Mouse (Mus musculus): ENCODE results near the gene Itgb3bp.

Gene Itgb3bp

GRCm38 (mm10) chr4:99931807-99932206 lies 2.2 kb upstream of the Itgb3bp start:
- no peak for DNase-seq

DNA sequence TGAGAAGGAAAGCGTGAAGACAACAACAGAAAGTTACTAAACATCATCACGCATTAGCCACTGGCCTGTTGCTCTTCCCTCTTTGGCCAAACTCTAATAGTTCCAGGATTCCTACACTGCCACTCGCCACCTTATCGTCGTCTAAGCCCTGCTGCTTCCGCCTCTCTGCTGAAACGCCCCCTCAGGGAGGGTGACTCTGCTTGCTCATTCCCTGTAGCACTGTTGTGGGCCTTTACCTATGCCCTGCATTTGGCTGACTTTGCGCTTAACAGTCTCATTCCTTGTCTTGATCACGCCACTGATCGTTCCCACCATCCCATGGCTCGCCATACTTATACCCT lies 1.6 kb upstream of the Itgb3bp start:
- no peak for DNase-seq

- no peak for DNase-seq
Measured at GRCm38 (mm10) chr4:99930518-99931239, 1.1 kb upstream of the Itgb3bp start.

- peak in 1 of 2 experiments; percentile 72 for DNase-seq
Measured at GRCm38 (mm10) chr4:99929149-99929612, 432 bp downstream of the Itgb3bp start, which contains the start of gene Pgm1. TSS of gene Pgm1 (plus strand) at chr4:99929414.

DNA sequence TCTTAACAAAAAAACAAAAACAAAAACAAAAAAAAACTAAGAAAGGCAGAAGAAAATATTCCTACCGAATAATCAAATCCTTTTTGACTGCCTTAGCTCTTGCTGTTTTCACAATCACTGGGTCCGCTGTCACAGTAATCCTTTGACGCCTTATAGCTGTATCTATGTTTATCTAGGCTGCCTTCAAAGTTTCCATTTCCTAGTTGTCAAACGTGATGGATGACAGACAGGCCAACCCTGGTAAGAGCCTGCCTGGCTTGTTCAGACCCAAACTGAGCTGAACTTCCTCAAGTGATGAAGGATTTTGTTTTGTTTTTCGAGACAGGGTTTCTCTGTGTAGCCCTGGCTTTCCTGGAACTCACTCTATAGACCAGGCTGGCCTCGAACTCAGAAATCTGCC lies 1.1 kb downstream of the Itgb3bp start:
- no peak for DNase-seq

GRCm38 (mm10) chr4:99926380-99926779 lies 3.2 kb downstream of the Itgb3bp start:
- DNase-seq: no peak

GRCm38 (mm10) chr4:99913894-99914451 lies 15.6 kb downstream of the Itgb3bp start:
- no peak for DNase-seq

DNA sequence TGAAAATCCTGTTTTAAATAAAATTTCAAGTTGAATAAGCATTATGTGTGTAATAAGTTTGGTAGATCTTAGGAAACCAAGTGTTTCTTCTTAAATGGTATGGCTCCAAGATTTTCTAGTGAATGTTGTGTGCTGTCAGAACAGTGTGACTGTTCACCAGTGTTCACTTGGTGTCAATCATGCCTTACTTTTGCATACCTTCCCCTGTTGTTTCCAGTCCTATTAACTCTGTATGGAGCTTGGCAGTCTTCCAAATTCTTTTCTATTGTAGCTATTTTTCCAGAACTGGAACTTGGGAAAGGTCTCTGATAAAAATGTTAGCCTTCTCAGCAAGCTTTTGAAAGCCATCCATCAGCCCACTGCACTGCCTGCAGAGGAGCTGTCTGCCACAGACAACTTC lies 47.2 kb downstream of the Itgb3bp start:
- DNase-seq: no peak

- DNase-seq: no peak
Measured at GRCm38 (mm10) chr4:99881882-99882281, 47.7 kb downstream of the Itgb3bp start.

GRCm38 (mm10) chr4:99829094-99830073 lies 100.2 kb downstream of the Itgb3bp start, which contains the start of gene Efcab7:
TSS of gene Efcab7 (plus strand) at chr4:99829198.
- peak; percentile 79 to 84 for DNase-seq

- DNase-seq: no peak
Measured at GRCm38 (mm10) chr4:99828739-99829093, 100.9 kb downstream of the Itgb3bp start.

DNA sequence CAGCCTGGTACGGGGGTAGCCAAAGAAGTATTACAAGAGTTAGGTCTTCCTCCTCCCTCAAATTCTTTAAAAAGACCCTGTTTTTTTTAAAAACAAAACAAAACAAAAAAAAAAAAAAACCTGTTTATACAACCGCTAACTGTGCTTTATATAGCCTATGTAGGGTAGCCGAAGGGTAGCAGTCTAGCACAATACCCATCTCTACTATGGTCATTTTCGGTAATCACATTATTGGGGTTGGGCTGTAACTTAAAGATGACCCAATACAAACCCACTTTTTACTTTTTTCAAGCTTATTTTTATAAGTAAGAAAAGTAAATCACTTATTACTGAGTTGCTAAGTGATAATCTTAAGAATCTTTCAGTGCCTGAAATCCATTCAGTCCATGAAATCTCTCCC lies 101.3 kb downstream of the Itgb3bp start:
- no peak for DNase-seq

DNA sequence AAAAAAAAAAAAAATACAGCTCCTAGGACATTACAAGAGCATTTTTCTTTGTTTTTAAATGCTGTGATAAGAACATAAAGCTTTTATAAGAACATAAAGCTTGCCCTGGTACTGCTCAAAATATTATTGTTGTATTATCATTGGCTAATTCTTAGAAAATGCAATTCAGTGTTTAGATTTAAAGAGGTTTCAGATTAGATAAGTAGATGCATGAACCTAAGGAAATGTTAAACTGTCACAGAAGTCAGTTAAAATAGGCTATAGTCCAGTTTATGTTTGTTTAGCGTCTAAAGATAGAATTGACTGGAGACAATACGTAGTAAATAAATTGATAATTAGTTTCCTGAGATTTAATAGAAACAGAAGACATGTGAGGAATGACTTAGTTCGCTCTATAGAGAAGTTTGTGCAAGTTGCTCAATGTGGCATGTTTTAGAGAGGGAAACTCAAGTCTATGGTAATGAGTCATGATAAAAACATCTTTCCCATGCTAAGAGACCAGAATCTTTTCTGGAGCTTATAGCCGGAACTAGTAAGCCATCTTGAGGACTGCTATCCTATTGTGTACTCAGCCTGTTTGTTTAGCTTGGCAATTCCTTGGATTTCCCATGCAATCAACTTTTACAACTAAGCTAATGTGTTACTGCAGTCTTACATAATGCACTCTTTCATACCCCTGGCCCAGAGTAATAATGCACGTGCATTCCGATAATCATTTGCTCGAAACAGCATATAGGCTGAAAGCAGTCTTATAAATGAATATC lies 112.7 kb downstream of the Itgb3bp start:
- no peak for DNase-seq

GRCm38 (mm10) chr4:99792365-99792764 lies 137.2 kb downstream of the Itgb3bp start:
- DNase-seq: no peak

DNA sequence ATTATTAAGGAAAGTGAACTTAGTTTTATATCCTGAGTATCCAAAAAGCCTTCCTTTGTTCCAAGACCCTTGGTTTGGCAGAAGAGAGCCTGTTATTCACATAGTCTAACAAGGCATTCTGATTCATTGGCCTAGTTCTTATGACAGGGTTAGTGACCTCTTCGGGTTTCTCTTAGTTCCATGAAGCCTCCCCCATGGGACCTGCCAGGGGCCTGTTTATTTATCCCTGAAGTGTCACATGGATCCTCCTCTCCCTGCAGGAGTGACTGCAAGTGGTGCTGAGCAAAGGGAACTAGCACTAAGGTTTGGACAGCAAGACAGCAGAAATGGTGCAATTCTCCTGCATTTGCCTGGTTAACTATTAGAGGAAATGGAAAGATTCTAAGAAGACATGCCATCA lies 156.6 kb downstream of the Itgb3bp start:
- DNase-seq: no peak

DNA sequence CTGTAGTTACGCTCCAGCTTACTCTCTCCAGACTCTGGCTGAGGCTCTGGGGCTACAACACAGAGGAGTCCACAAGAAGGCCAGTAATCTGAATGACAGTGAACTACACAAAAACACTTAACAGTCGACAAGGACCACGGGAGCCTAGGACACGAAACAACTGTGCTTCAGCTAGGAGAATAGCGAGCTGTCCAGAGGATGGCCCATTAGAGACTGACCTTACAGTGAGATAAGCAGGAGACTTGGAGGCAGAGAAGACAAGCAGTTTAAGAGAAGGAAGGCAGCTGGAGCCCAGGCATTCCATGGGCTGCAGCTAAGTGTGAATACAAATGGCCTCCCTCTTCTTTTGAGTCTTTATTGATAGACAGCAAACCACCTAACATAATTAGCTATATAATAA lies 159.1 kb downstream of the Itgb3bp start:
- DNase-seq: no peak

DNA sequence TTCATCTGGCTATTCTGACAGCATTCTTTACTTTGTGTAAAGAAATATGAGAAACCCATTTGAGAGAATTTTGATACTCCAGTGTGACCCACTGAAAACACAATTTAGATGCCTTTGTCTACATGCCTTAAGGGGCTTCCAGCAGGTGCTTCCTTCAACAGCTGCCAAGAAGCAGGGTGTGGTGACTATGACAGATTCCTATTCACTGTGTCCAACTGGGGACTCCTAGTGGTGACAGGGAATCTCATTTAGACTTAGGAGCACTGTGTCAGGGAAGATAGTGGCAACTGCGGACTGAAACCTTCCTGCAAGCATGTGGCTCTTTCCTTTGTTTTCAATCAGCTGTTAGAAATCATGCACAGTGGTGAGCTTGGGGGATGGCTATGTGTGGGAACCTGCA lies 162.9 kb downstream of the Itgb3bp start:
- DNase-seq: no peak

DNA sequence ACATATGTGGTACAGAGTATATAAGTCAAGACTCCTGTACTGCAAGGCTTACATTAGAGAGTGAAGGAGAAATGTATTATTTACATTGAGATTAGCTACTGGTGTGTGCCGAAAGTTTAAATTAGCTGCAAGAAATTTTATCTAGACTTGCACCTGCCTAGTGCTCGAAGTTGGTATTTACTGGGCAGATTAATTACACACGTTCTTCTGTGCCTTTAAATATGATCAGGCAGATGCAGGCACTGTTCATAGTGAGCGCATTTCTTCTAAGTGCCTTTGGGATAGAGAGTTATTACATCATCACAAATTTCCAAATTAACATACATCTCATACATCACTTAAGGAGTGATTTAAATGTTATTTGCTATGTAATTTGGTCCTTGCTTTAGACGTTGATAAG lies 163.3 kb downstream of the Itgb3bp start:
- no peak for DNase-seq

DNA sequence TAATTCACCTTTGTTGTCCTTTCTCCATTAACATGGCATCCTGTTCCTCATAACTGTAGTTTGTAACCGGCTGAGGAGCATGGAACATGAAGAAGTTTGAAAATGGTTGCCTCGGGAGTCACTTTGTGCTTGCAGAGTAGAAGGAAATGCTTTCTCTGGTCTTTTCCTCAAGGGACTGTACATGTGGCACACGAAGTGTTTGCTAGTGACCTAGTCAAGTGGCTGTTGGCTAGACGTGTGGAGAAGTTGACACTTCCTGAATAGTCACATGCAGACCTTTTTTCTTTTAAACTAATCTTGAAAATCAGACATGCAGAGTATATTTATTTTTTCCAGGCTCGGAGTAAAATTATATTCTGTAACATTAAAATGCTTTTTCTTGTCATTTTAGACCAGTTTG lies 177.2 kb downstream of the Itgb3bp start:
- no peak for DNase-seq

DNA sequence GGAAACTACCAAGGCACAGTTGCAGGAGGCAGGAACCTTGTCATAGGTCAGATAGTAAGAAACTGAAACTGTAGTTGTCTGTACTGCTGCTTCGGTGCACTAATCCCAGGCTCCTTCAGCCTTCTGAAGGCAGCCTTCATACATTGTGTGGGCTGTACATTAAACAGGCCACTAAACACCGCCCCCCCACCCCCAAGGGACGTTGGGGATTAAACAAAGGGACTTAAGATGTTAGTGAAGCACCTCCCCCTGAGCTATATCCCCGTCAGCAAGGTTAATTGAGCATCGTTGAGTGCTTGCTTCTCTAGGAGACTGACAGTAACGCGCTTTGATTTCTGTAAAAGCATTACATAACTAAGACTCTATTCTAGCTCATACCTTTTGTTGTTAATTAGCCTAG lies 189.8 kb downstream of the Itgb3bp start:
- no peak for DNase-seq

GRCm38 (mm10) chr4:99725914-99726451 lies 203.6 kb downstream of the Itgb3bp start:
- no peak for DNase-seq

- DNase-seq: no peak
Measured at GRCm38 (mm10) chr4:99724331-99724730, 205.3 kb downstream of the Itgb3bp start.

Data from thymus, postnatal 36 days (tissue).